Mouse (Mus musculus): Measurements from ENCODE around the gene Arfgap1. TPM values are rescaled to one million over a fixed set of nuclear protein-coding genes. Genes with fewer than 3 reads are reported as not detected.

Arfgap1 gene
- polyA plus RNA-seq, 1 experiment: 46.3 TPM

GRCm38 (mm10) chr2:180994360-180994759, 27.3 kb downstream of the Arfgap1 start:
- no peak for DNase-seq
- TF ChIP-seq POLR2A (IDR thresholded peaks at IDR 0.05; ENCODE audit: borderline replicate concordance, extremely low read depth, low read depth, low read length): no peak
- no peak for TF ChIP-seq CTCF (IDR thresholded peaks at IDR 0.05; ENCODE audit: insufficient read depth, low read length)
- Histone ChIP-seq H3K4me1 (ENCODE audit: control insufficient read depth, insufficient read depth, low read length) (no peaks in the 10 kb centered on the region), H3K4me3 (replicated peaks; ENCODE audit: extremely low read depth, low read depth, low read length) (no peak overlapping the region)
- WGBS: 60% methylated on average over 2 of the region's 2 CpGs

- TF ChIP-seq POLR2A (IDR thresholded peaks at IDR 0.05; ENCODE audit: borderline replicate concordance, extremely low read depth, low read depth, low read length): no peak
- no peak for TF ChIP-seq CTCF (IDR thresholded peaks at IDR 0.05; ENCODE audit: insufficient read depth, low read length)
- H3K4me3 ChIP-seq (replicated peaks; ENCODE audit: extremely low read depth, low read depth, low read length): no peak overlapping the region
- DNase-seq: no peak
- no peaks in the 10 kb centered on the region for H3K4me1 ChIP-seq (ENCODE audit: control insufficient read depth, insufficient read depth, low read length)
- WGBS: 79% methylated on average over 4 of the region's 4 CpGs
These were observed 28.4 kb downstream of the Arfgap1 start for GRCm38 (mm10) chr2:180995457-180995856.

GRCm38 (mm10) chr2:180996436-180996835, 29.4 kb downstream of the Arfgap1 start:
- DNase-seq: peak; percentile 17
- peak; percentile 83 for TF ChIP-seq CTCF (IDR thresholded peaks at IDR 0.05; ENCODE audit: insufficient read depth, low read length)
- TF ChIP-seq POLR2A (IDR thresholded peaks at IDR 0.05; ENCODE audit: borderline replicate concordance, extremely low read depth, low read depth, low read length): no peak
- H3K4me1 ChIP-seq (ENCODE audit: control insufficient read depth, insufficient read depth, low read length): no peaks in the 10 kb centered on the region
- 6% methylated on average over 5 of the region's 5 CpGs for WGBS
- H3K4me3 ChIP-seq (replicated peaks; ENCODE audit: extremely low read depth, low read depth, low read length): no peak overlapping the region

- no peak overlapping the region for H3K4me3 ChIP-seq (replicated peaks; ENCODE audit: extremely low read depth, low read depth, low read length)
- no peaks in the 10 kb centered on the region for H3K4me1 ChIP-seq (ENCODE audit: control insufficient read depth, insufficient read depth, low read length)
- TF ChIP-seq POLR2A (IDR thresholded peaks at IDR 0.05; ENCODE audit: borderline replicate concordance, extremely low read depth, low read depth, low read length) (no peak), CTCF (IDR thresholded peaks at IDR 0.05; ENCODE audit: insufficient read depth, low read length) (no peak)
- DNase-seq: no peak
- WGBS: 72% methylated on average over 3 of the region's 3 CpGs
These were observed 29.9 kb downstream of the Arfgap1 start for GRCm38 (mm10) chr2:180996905-180997304.

- no peak overlapping the region for H3K4me3 ChIP-seq (replicated peaks; ENCODE audit: extremely low read depth, low read depth, low read length)
- 60% methylated on average over 4 of the region's 4 CpGs for WGBS
- DNase-seq: no peak
- TF ChIP-seq CTCF (IDR thresholded peaks at IDR 0.05; ENCODE audit: insufficient read depth, low read length) (no peak), POLR2A (IDR thresholded peaks at IDR 0.05; ENCODE audit: borderline replicate concordance, extremely low read depth, low read depth, low read length) (no peak)
- no peaks in the 10 kb centered on the region for H3K4me1 ChIP-seq (ENCODE audit: control insufficient read depth, insufficient read depth, low read length)
These were observed 40.0 kb downstream of the Arfgap1 start for GRCm38 (mm10) chr2:181007054-181007453.

GRCm38 (mm10) chr2:181008339-181008738, 41.3 kb downstream of the Arfgap1 start:
- no peak for TF ChIP-seq CTCF (IDR thresholded peaks at IDR 0.05; ENCODE audit: insufficient read depth, low read length)
- TF ChIP-seq POLR2A (IDR thresholded peaks at IDR 0.05; ENCODE audit: borderline replicate concordance, extremely low read depth, low read depth, low read length): no peak
- DNase-seq: no peak
- no peaks in the 10 kb centered on the region for H3K4me1 ChIP-seq (ENCODE audit: control insufficient read depth, insufficient read depth, low read length)
- 82% methylated on average over 5 of the region's 5 CpGs for WGBS
- H3K4me3 ChIP-seq (replicated peaks; ENCODE audit: extremely low read depth, low read depth, low read length): no peak overlapping the region

- H3K4me1 ChIP-seq (ENCODE audit: control insufficient read depth, insufficient read depth, low read length): no peaks in the 10 kb centered on the region
- whole genome bisulfite sequencing: 79% methylated on average over 11 of the region's 11 CpGs
- no peak overlapping the region for H3K4me3 ChIP-seq (replicated peaks; ENCODE audit: extremely low read depth, low read depth, low read length)
- TF ChIP-seq POLR2A (IDR thresholded peaks at IDR 0.05; ENCODE audit: borderline replicate concordance, extremely low read depth, low read depth, low read length): no peak
- TF ChIP-seq CTCF (IDR thresholded peaks at IDR 0.05; ENCODE audit: insufficient read depth, low read length): no peak
- DNase-seq: no peak
These were observed 64.4 kb downstream of the Arfgap1 start for GRCm38 (mm10) chr2:181031406-181031934.

Other genes with a start within 250 kb of the Arfgap1 start
- 10.1 and 10.2 TPM in 2 replicates for gene Slc17a9, start 242.0 kb upstream of the Arfgap1 start, polyA plus RNA-seq (2012; rRNA removed)
- gene Bhlhe23, start 190.3 kb upstream of the Arfgap1 start, polyA plus RNA-seq (2012; rRNA removed): not detected in 2 replicates
- gene Ythdf1, start 46.3 kb upstream of the Arfgap1 start, polyA plus RNA-seq (2012; rRNA removed): 28.2 and 42.9 TPM in 2 replicates
- gene Birc7, start 38.2 kb upstream of the Arfgap1 start, polyA plus RNA-seq (2012; rRNA removed): not detected in 2 replicates
- 87.4 and 123 TPM in 2 replicates for gene Nkain4, start 12.5 kb upstream of the Arfgap1 start, polyA plus RNA-seq (2012; rRNA removed)
- 3.2 TPM in 2 replicates for gene Col20a1, start 19.3 kb downstream of the Arfgap1 start, polyA plus RNA-seq (2012; rRNA removed)
- gene Chrna4, start 76.3 kb downstream of the Arfgap1 start, polyA plus RNA-seq (2012; rRNA removed): 0.02 TPM in 1 of 2 replicates, not detected in the other
- 0.02 TPM in 2 replicates for gene Kcnq2, start 168.1 kb downstream of the Arfgap1 start, polyA plus RNA-seq (2012; rRNA removed)
- gene Eef1a2, start 189.8 kb downstream of the Arfgap1 start, polyA plus RNA-seq (2012; rRNA removed): 12.6 and 44.1 TPM in 2 replicates
- 145 and 157 TPM in 2 replicates for gene Ppdpf, start 220.0 kb downstream of the Arfgap1 start, polyA plus RNA-seq (2012; rRNA removed)
- 0.29 and 1.6 TPM in 2 replicates for gene Ptk6, start 235.6 kb downstream of the Arfgap1 start, polyA plus RNA-seq (2012; rRNA removed)
- gene Srms, start 246.0 kb downstream of the Arfgap1 start, polyA plus RNA-seq (2012; rRNA removed): 7.6 and 7.8 TPM in 2 replicates